In genomic region chr2:127336885-127337284, GRCm38 (mm10) we compare ENCODE assay signal across 8 mouse cellular contexts. TPM values are rescaled to one million over a fixed set of nuclear protein-coding genes. Genes with fewer than 3 reads are reported as not detected.
A peak's percentile ranks its signal among the peaks of the same experiment; 100 is the strongest.
DNase-seq lines count a peak whose midpoint lies in the region; ATAC-seq and TF ChIP-seq lines count a peak whose summit lies in the region.

No protein-coding gene starts in this region.

- no peak for TF ChIP-seq CTCF in lung, embryonic 14.5 days (IDR thresholded peaks at IDR 0.05; ENCODE audit: low read depth)

- no peaks in the 10 kb centered on the region for H3K4me1 ChIP-seq in lung, embryonic 14.5 days (ENCODE audit: insufficient read depth)
- no peaks in the 10 kb centered on the region; the same call in none of the 2 replicates for H3K4me1 ChIP-seq in embryonic facial prominence, embryonic 14.5 days (ENCODE audit: control insufficient read depth, insufficient read depth, low read length)
- peaks cover 7% of the 10 kb centered on the region; the same call in 1 of the 2 replicates for H3K4me1 ChIP-seq in intestine, embryonic 15.5 days (replicated peaks)
- H3K4me1 ChIP-seq in neural tube, embryonic 13.5 days (replicated peaks) = peaks cover 12% of the 10 kb centered on the region

- 31% methylated on average over 5 of the region's 5 CpGs for WGBS in lung, embryonic 14.5 days
- WGBS in embryonic facial prominence, embryonic 14.5 days = 49% methylated on average over 5 of the region's 5 CpGs
- 45% methylated on average over 5 of the region's 5 CpGs for WGBS in intestine, embryonic 15.5 days
- 53% methylated on average over 5 of the region's 5 CpGs for WGBS in neural tube, embryonic 13.5 days

- peak overlapping the region; percentile 59 for H3K9ac ChIP-seq in lung, embryonic 14.5 days
- H3K9ac ChIP-seq in embryonic facial prominence, embryonic 14.5 days (ENCODE audit: low read depth, low read length) = peak overlapping the region; percentile 68
- H3K9ac ChIP-seq in intestine, embryonic 15.5 days = peak overlapping the region; percentile 51
- peak overlapping the region; percentile 76 for H3K9ac ChIP-seq in neural tube, embryonic 13.5 days

- DNase-seq in lung, embryonic 14.5 days = no peak
- no peak for DNase-seq in lung, postnatal 14 days
- DNase-seq in embryonic facial prominence, embryonic 14.5 days (ENCODE audit: low spot score) = no peak
- no peak for DNase-seq in urinary bladder, postnatal 4 days (ENCODE audit: low spot score in 2 of 2)
- DNase-seq in urinary bladder, postnatal 10 days (ENCODE audit: low spot score) = no peak
- no peak for DNase-seq in spleen, adult 18-20 months

- peaks cover 20% of the 10 kb centered on the region for H3K27me3 ChIP-seq in lung, embryonic 14.5 days (ENCODE audit: insufficient read depth, low read length)
- peaks cover 29% of the 10 kb centered on the region; the same call in 1 of the 2 replicates for H3K27me3 ChIP-seq in embryonic facial prominence, embryonic 14.5 days (replicated peaks; ENCODE audit: control insufficient read depth, insufficient read depth, low read length)
- H3K27me3 ChIP-seq in intestine, embryonic 15.5 days (replicated peaks) = peaks cover 36% of the 10 kb centered on the region
- peaks cover 57% of the 10 kb centered on the region for H3K27me3 ChIP-seq in neural tube, embryonic 13.5 days

- no peak for ATAC-seq in lung, embryonic 14.5 days (ENCODE audit: insufficient read depth)
- ATAC-seq in embryonic facial prominence, embryonic 14.5 days (ENCODE audit: low read depth) = no peak
- no peak for ATAC-seq in intestine, embryonic 15.5 days
- ATAC-seq in neural tube, embryonic 13.5 days (ENCODE audit: low read depth) = no peak

- H3K9me3 ChIP-seq in lung, embryonic 14.5 days (ENCODE audit: low read depth, low read length) = no peaks in the 10 kb centered on the region
- H3K9me3 ChIP-seq in embryonic facial prominence, embryonic 14.5 days (ENCODE audit: control insufficient read depth, low read length) = no peaks in the 10 kb centered on the region
- H3K9me3 ChIP-seq in intestine, embryonic 15.5 days = no peaks in the 10 kb centered on the region
- no peaks in the 10 kb centered on the region for H3K9me3 ChIP-seq in neural tube, embryonic 13.5 days

- peak overlapping the region; percentile 54 for H3K4me3 ChIP-seq in lung, embryonic 14.5 days (ENCODE audit: low read depth, low read length)
- H3K4me3 ChIP-seq in embryonic facial prominence, embryonic 14.5 days (ENCODE audit: low read depth, low read length) = peak overlapping the region; percentile 58
- H3K4me3 ChIP-seq in intestine, embryonic 15.5 days (replicated peaks) = peak overlapping the region; percentile 50
- peak overlapping the region; percentile 54 for H3K4me3 ChIP-seq in neural tube, embryonic 13.5 days

- H3K27ac ChIP-seq in lung, embryonic 14.5 days (ENCODE audit: low read depth) = no peak overlapping the region
- H3K27ac ChIP-seq in embryonic facial prominence, embryonic 14.5 days (replicated peaks; ENCODE audit: low read depth, low read length) = no peak overlapping the region
- H3K27ac ChIP-seq in intestine, embryonic 15.5 days = no peak overlapping the region
- no peak overlapping the region for H3K27ac ChIP-seq in neural tube, embryonic 13.5 days (replicated peaks)

- peak overlapping the region; percentile 92 for H3K4me2 ChIP-seq in lung, embryonic 14.5 days
- H3K4me2 ChIP-seq in embryonic facial prominence, embryonic 14.5 days (ENCODE audit: low read depth, low read length) = peak overlapping the region; percentile 97
- peak overlapping the region; percentile 83 for H3K4me2 ChIP-seq in intestine, embryonic 15.5 days (replicated peaks)
- H3K4me2 ChIP-seq in neural tube, embryonic 13.5 days = peak overlapping the region; percentile 85

- H3K36me3 ChIP-seq in lung, embryonic 14.5 days (ENCODE audit: insufficient read depth) = 0 out of 2 replicates have a peak, but pooled peaks cover 2% of the 10 kb centered on the region
- H3K36me3 ChIP-seq in embryonic facial prominence, embryonic 14.5 days (ENCODE audit: control insufficient read depth, insufficient read depth, low read length) = no peaks in the 10 kb centered on the region
- H3K36me3 ChIP-seq in intestine, embryonic 15.5 days = no peaks in the 10 kb centered on the region
- H3K36me3 ChIP-seq in neural tube, embryonic 13.5 days = no peaks in the 10 kb centered on the region

RNA-seq across cellular contexts. Expression of gene Dusp2, which starts 0.9 kb away (rescaled TPM):
- polyA plus RNA-seq in lung, embryonic 14.5 days (2014; fragmentation: Nextera tagmentation; extraction: Ambion mirVana) = 12.3 and 15.7 TPM in 2 replicates
- polyA plus RNA-seq in embryonic facial prominence, embryonic 14.5 days (2014; fragmentation: Nextera tagmentation; extraction: Ambion mirVana) = 7.1 and 7.4 TPM in 2 replicates
- polyA plus RNA-seq in intestine, embryonic 15.5 days (2015; fragmentation: Nextera tagmentation; extraction: Ambion mirVana) = 4.5 and 5.2 TPM in 2 replicates
- 7.5 and 9.1 TPM in 2 replicates for polyA plus RNA-seq in neural tube, embryonic 13.5 days (2015; fragmentation: Nextera tagmentation; extraction: Ambion mirVana)

RNA-seq across cellular contexts. Expression of gene Astl, which starts 1.6 kb away (rescaled TPM):
- polyA plus RNA-seq in lung, embryonic 14.5 days (2014; fragmentation: Nextera tagmentation; extraction: Ambion mirVana) = not detected in 2 replicates
- polyA plus RNA-seq in embryonic facial prominence, embryonic 14.5 days (2014; fragmentation: Nextera tagmentation; extraction: Ambion mirVana) = 0.09 and 0.14 TPM in 2 replicates
- not detected in 2 replicates for polyA plus RNA-seq in intestine, embryonic 15.5 days (2015; fragmentation: Nextera tagmentation; extraction: Ambion mirVana)
- polyA plus RNA-seq in neural tube, embryonic 13.5 days (2015; fragmentation: Nextera tagmentation; extraction: Ambion mirVana) = not detected in 2 replicates

RNA-seq across cellular contexts. Expression of gene Adra2b, which starts 26.1 kb away (rescaled TPM):
- not detected in 2 replicates for polyA plus RNA-seq in lung, embryonic 14.5 days (2014; fragmentation: Nextera tagmentation; extraction: Ambion mirVana)
- polyA plus RNA-seq in embryonic facial prominence, embryonic 14.5 days (2014; fragmentation: Nextera tagmentation; extraction: Ambion mirVana) = 0.51 and 0.72 TPM in 2 replicates
- polyA plus RNA-seq in intestine, embryonic 15.5 days (2015; fragmentation: Nextera tagmentation; extraction: Ambion mirVana) = 1.3 and 1.7 TPM in 2 replicates
- 0.32 and 0.45 TPM in 2 replicates for polyA plus RNA-seq in neural tube, embryonic 13.5 days (2015; fragmentation: Nextera tagmentation; extraction: Ambion mirVana)
